Mouse (Mus musculus) myocyte (in vitro differentiated cells): ENCODE results near the gene Creb3. TPM values are rescaled to one million over a fixed set of nuclear protein-coding genes. Genes with fewer than 3 reads are reported as not detected.

ENCODE experiments used
- H3K27me3 ChIP-seq: one replicate; pipeline ENCODE4 v1.6.1; 2011; ENCODE audit not compliant: control insufficient read depth, insufficient read depth, insufficient read length
- H3K36me3 ChIP-seq: one replicate; pipeline ENCODE4 v1.6.1; 2011; ENCODE audit not compliant: control insufficient read depth, insufficient read depth
- H3K4me2 ChIP-seq: one replicate; pipeline ENCODE4 v1.6.1; 2011; ENCODE audit warnings: low read depth, control low read depth
- H3K4me3 ChIP-seq: one replicate; pipeline ENCODE4 v1.5.1; 2011; ENCODE audit warnings: mild to moderate bottlenecking, control low read depth, moderate library complexity
- H3K79me2 ChIP-seq: one replicate; pipeline ENCODE4 v1.6.1; 2011; ENCODE audit not compliant: control insufficient read depth, insufficient read depth
- H3ac ChIP-seq: one replicate; pipeline ENCODE4 v1.6.1; 2011; ENCODE audit not compliant: control insufficient read depth, insufficient read length
- CEBPB ChIP-seq: IDR thresholded peaks from 2 replicates; pipeline ENCODE4 v1.6.1; 2011; ENCODE audit warnings: mild to moderate bottlenecking, moderate library complexity; ENCODE audit not compliant: poor library complexity, insufficient read depth, severe bottlenecking
- E2F4 ChIP-seq: IDR thresholded peaks from one replicate; pipeline ENCODE4 v1.6.1; 2011; ENCODE audit warnings: mild to moderate bottlenecking, control low read depth, moderate library complexity; ENCODE audit not compliant: insufficient read depth
- MAX ChIP-seq: IDR thresholded peaks from one replicate; pipeline ENCODE4 v1.6.1; 2011; ENCODE audit warnings: low read depth, mild to moderate bottlenecking, control low read depth
- MYOD1 ChIP-seq, 3 experiments: IDR thresholded peaks; one replicate each; pipeline ENCODE4 v1.6.1; 2011; ENCODE audit warnings: control low read depth in 2 of 3, low read depth in 2 of 3, mild to moderate bottlenecking in 2 of 3, moderate library complexity in 1 of 3; ENCODE audit not compliant: insufficient read length in 2 of 3, control insufficient read depth in 1 of 3
- MYOG ChIP-seq, 3 experiments: IDR thresholded peaks; one replicate each; pipeline ENCODE4 v1.6.1; 2011; ENCODE audit warnings: control low read depth in 2 of 3, low read depth in 2 of 3, mild to moderate bottlenecking in 2 of 3; ENCODE audit not compliant: insufficient read length in 2 of 3, control insufficient read depth in 1 of 3, insufficient read depth in 1 of 3
- POLR2A ChIP-seq: IDR thresholded peaks from one replicate; pipeline ENCODE4 v1.6.1; 2011; ENCODE audit warnings: low read depth, mild to moderate bottlenecking, control low read depth, moderate library complexity; ENCODE audit not compliant: insufficient read length
- POLR2AphosphoS2 ChIP-seq: IDR thresholded peaks from one replicate; pipeline ENCODE4 v1.6.1; 2011; ENCODE audit warnings: low read depth, control low read depth; ENCODE audit not compliant: insufficient read length
- REST ChIP-seq: IDR thresholded peaks from one replicate; pipeline ENCODE4 v1.6.1; 2011; ENCODE audit warnings: mild to moderate bottlenecking, control low read depth, moderate library complexity; ENCODE audit not compliant: insufficient read depth, insufficient read length
- SRF ChIP-seq: IDR thresholded peaks from one replicate; pipeline ENCODE4 v1.6.1; 2011; ENCODE audit warnings: low read depth; ENCODE audit not compliant: control insufficient read depth, insufficient read length
- TCF12 ChIP-seq: IDR thresholded peaks from one replicate; pipeline ENCODE4 v1.6.1; 2011; ENCODE audit warnings: mild to moderate bottlenecking, control low read depth; ENCODE audit not compliant: poor library complexity, insufficient read depth, severe bottlenecking
- TCF3 ChIP-seq: IDR thresholded peaks from one replicate; pipeline ENCODE4 v1.6.1; 2011; ENCODE audit warnings: low read depth, control low read depth; ENCODE audit not compliant: insufficient read length
- USF1 ChIP-seq: IDR thresholded peaks from one replicate; pipeline ENCODE4 v1.6.1; 2011; ENCODE audit warnings: low read depth, mild to moderate bottlenecking, control low read depth, moderate library complexity
- polyA plus RNA-seq: library from polyadenylated mRNA; unstranded; fragments of >200 nt; fragmentation: generic; extraction: Trizol; gene quantifications from one replicate; pipeline ENCODE4 v1.2.1, GENCODE M21; 2012; ENCODE audit warnings: missing spikeins

The Creb3 gene
- polyA plus RNA-seq, 1 experiment: 73.9 TPM

- Histone ChIP-seq H3K4me2 (peak within 1 kb of the TSS; percentile 95), H3ac (peak within 1 kb of the TSS; percentile 47), H3K79me2 (peaks cover 4% of the 10 kb centered on the region), H3K4me3 (peak within 1 kb of the TSS; percentile 77), H3K36me3 (peaks cover 13% of the 10 kb centered on the region), H3K27me3 (no peaks in the 10 kb centered on the region)
- TF ChIP-seq POLR2A (peak; percentile 81), E2F4 (no peak), POLR2AphosphoS2 (peak; percentile 80), MAX (no peak)
These were observed 16.5 kb downstream of the Creb3 start, which contains the start of the genes Rgp1 and Gba2 for GRCm38 (mm10) chr4:43578376-43579204. Gene Rgp1 (plus strand): TSS chr4:43578715. Gene Gba2 (minus strand): TSS chr4:43578873.

- Histone ChIP-seq H3K4me3 (peak overlapping the region; percentile 77), H3K4me2 (peak overlapping the region; percentile 82), H3ac (peak overlapping the region; percentile 47), H3K36me3 (peaks cover 20% of the 10 kb centered on the region), H3K27me3 (no peaks in the 10 kb centered on the region), H3K79me2 (peaks cover 4% of the 10 kb centered on the region)
- TF ChIP-seq E2F4 (no peak), POLR2AphosphoS2 (no peak), SRF (no peak), TCF12 (no peak), TCF3 (no peak), POLR2A (no peak), MYOD1 (IDR thresholded peaks at IDR 0.05; ENCODE audit: control insufficient read depth in 1 of 3, insufficient read length in 2 of 3, low read depth in 2 of 3) (no peak), MYOG (IDR thresholded peaks at IDR 0.05; ENCODE audit: control insufficient read depth in 1 of 3, insufficient read depth in 1 of 3, insufficient read length in 2 of 3, low read depth in 2 of 3) (no peak), USF1 (no peak), CEBPB (no peak)
These were observed 17.1 kb downstream of the Creb3 start for GRCm38 (mm10) chr4:43579256-43579655.

- Histone ChIP-seq H3K4me2 (peak overlapping the region; percentile 82), H3K4me3 (peak overlapping the region; percentile 77), H3K79me2 (peaks cover 4% of the 10 kb centered on the region), H3K27me3 (no peaks in the 10 kb centered on the region), H3K36me3 (peaks cover 20% of the 10 kb centered on the region), H3ac (peak overlapping the region; percentile 47)
- TF ChIP-seq MYOG (IDR thresholded peaks at IDR 0.05; ENCODE audit: control insufficient read depth in 1 of 3, insufficient read depth in 1 of 3, insufficient read length in 2 of 3, low read depth in 2 of 3): no peak
- TF ChIP-seq REST: no peak
- no peak for TF ChIP-seq CEBPB
- TF ChIP-seq TCF12: no peak
- no peak for TF ChIP-seq POLR2AphosphoS2
These were observed 17.6 kb downstream of the Creb3 start for GRCm38 (mm10) chr4:43579731-43580130.

- no peaks in the 10 kb centered on the region for H3K27me3 ChIP-seq
- peaks cover 4% of the 10 kb centered on the region for H3K79me2 ChIP-seq
- H3ac ChIP-seq: no peak overlapping the region
- peaks cover 20% of the 10 kb centered on the region for H3K36me3 ChIP-seq
- TF ChIP-seq E2F4: no peak
- TF ChIP-seq TCF12: no peak
- TF ChIP-seq POLR2A: no peak
- no peak for TF ChIP-seq MYOD1 (IDR thresholded peaks at IDR 0.05; ENCODE audit: control insufficient read depth in 1 of 3, insufficient read length in 2 of 3, low read depth in 2 of 3)
- TF ChIP-seq REST: no peak
- no peak for TF ChIP-seq SRF
- TF ChIP-seq CEBPB: no peak
- TF ChIP-seq POLR2AphosphoS2: no peak
- no peak for TF ChIP-seq MYOG (IDR thresholded peaks at IDR 0.05; ENCODE audit: control insufficient read depth in 1 of 3, insufficient read depth in 1 of 3, insufficient read length in 2 of 3, low read depth in 2 of 3)
- TF ChIP-seq MAX: no peak
- TF ChIP-seq TCF3: no peak
- TF ChIP-seq USF1: no peak
- H3K4me3 ChIP-seq: no peak overlapping the region
- no peak overlapping the region for H3K4me2 ChIP-seq
These were observed 18.6 kb downstream of the Creb3 start for GRCm38 (mm10) chr4:43580721-43581120.

- no peak for TF ChIP-seq POLR2AphosphoS2
- peaks cover 4% of the 10 kb centered on the region for H3K79me2 ChIP-seq
- no peak overlapping the region for H3ac ChIP-seq
- H3K4me2 ChIP-seq: no peak overlapping the region
- peaks cover 20% of the 10 kb centered on the region for H3K36me3 ChIP-seq
- no peak overlapping the region for H3K4me3 ChIP-seq
- H3K27me3 ChIP-seq: no peaks in the 10 kb centered on the region
These were observed 19.2 kb downstream of the Creb3 start for GRCm38 (mm10) chr4:43581381-43581780.
